Mouse (Mus musculus) heart, postnatal 25 days (tissue): ENCODE data around the gene AC192777.2. TPM values are rescaled to one million over a fixed set of nuclear protein-coding genes. Genes with fewer than 3 reads are reported as not detected.
"Not testable (repeated sequence)": the region's sequence is repeated elsewhere in the genome, so short reads cannot be mapped to it uniquely, and the experiment has no call there.

Experiments
- DNase-seq: peaks from one replicate; pipeline ENCODE4 v3.0.0; 2022; ENCODE audit warnings: low spot score
- intact Hi-C: fragments of 180-260 bp; cut with DNase I; formaldehyde crosslinking; loops from one replicate; pipeline ENCODE4 v1.15.1; 2025
- microRNA-seq: library from miRNA; unstranded; fragments of <30 nt; microRNA quantifications from one replicate; pipeline ENCODE4 v1.2.0, GENCODE M21; 2022
- total RNA-seq, 2 experiments: library from RNA; stranded (reverse); gene quantifications; 2 replicates each; pipeline ENCODE4 v1.2.3; 2021

The AC192777.2 gene
- not detected for total RNA-seq

DNA sequence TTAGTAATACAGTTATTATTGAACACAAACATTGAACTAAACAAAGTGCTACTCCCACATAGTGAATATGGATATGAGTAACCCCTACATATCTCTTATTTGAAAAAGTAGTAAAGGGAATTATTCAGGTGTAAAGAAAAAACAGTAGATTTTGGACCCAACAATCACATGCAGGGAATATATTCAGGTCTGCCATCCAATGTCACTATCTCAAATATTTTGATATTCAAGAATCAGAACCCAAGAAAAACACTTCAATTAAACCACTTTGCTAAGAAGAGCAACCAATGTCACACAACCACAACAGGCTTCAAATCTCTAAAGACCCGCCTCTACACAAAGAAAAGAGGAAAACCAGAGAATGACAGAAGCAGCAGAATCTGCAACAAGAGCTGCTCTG, at the start of gene AC192777.2:
AC192777.2 (plus strand) TSS at position 301 of the 400 bp plus-strand sequence.
- DNase-seq, intact Hi-C loops: not testable (repeated sequence)

DNA sequence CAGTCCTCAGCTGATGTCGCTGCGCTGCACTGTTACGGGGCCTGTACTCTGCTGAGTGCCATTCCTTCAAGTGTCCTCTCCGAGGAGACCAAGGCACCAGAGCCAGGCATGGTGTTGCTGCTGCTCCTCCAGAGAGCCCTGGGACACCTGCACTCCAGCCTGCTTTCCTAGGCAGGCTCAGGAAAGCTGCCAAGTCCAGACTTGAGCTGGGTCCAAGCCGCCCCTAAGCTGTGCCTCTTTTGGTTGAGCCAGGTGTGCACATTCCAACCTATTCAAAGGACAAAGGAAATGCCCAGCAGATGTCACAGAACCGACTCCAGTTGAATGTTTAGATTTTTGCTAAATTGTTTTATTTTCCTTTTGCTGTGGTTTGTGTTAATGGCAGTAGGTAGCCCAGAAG, 20.9 kb downstream of the AC192777.2 start:
- DNase-seq, intact Hi-C loops: not testable (repeated sequence)

DNA sequence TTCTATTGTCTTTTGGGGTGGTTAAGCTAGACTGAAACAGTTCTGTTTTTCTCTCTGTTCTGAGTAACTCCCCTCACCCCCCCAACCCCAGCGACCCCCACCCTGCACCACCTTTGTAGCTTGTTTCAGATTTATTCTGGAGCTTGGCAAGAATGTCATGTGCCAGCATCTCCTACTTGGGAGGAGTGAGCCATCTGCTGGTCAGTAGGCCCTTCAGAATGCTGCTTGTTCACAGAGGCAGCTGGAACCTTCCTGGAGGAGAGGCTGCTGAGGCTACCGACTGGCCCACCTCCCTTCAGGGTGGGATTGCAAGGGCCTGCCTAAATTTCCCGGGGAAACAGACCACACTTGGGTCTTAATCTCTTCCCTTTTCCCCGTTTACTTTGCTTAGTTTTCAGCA, 21.6 kb downstream of the AC192777.2 start:
- DNase-seq, intact Hi-C loops: not testable (repeated sequence)

Small RNAs within 50 kb of the gene (microRNA-seq; reads per million reads assigned to microRNA genes)
- not detected for gene Gm26376

Other genes with a start within 250 kb of the AC192777.2 start
- not detected for gene Esp38, start 144.9 kb upstream of the AC192777.2 start, total RNA-seq
- not detected for gene Pgk2, start 113.2 kb downstream of the AC192777.2 start, total RNA-seq
- gene Crisp3, start 146.8 kb downstream of the AC192777.2 start, total RNA-seq = not detected
- not detected for gene Crisp1, start 223.8 kb downstream of the AC192777.2 start, total RNA-seq